Comparison of ENCODE assay signal across 23 mouse cellular contexts in the genomic region with DNA sequence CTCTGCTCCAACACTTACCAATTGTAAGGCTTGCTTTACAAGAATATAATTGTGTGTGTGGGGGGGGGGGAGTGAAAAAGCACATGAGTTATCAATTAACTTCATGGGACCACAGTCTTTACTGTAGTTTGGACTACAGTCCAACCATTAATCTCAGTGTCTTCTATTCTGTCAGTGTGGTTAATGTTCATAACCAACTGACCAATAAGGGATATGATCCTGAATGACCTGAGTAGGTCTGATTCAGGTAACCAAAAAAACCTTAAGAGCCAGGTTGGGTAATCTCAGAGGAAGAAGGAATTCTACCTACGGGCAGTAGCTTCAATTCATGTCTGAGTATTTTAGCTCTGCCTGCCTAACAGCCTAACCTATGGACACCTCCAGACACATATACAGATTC. TPM values are rescaled to one million over a fixed set of nuclear protein-coding genes. Genes with fewer than 3 reads are reported as not detected.
"Had no signal": no experiment of that assay in that cellular context is flagged by ENCODE, and none has a peak within 500 bp of the region (broad histone marks: within the 10 kb centered on the region; RNA-seq: fewer than 3 reads in every experiment).

No protein-coding gene starts in this region.

- H3K27me3 ChIP-seq: neural tube, embryonic 15.5 days; stomach, embryonic 15.5 days had no signal

- H3K4me3 ChIP-seq: neural tube, embryonic 15.5 days; stomach, embryonic 15.5 days had no signal

- H3K4me1 ChIP-seq: neural tube, embryonic 15.5 days; stomach, embryonic 15.5 days had no signal

- H3K27ac ChIP-seq: neural tube, embryonic 15.5 days; stomach, embryonic 15.5 days; stomach, postnatal 0 days had no signal

- H3K9me3 ChIP-seq: neural tube, embryonic 15.5 days; stomach, embryonic 15.5 days had no signal

- DNase-seq: retina, postnatal 1 day; right cerebral cortex, adult 18-20 months; right cerebral cortex, postnatal 14 days; right cerebral cortex, postnatal 25 days; right cerebral cortex, postnatal 4 days; spleen, adult 18-20 months; thymus, adult 18-20 months; thymus, adult 2 months; thymus, postnatal 14 days; thymus, postnatal 25 days; thymus, postnatal 36 days; thymus, postnatal 4 days had no signal

- H3K9ac ChIP-seq: neural tube, embryonic 15.5 days; stomach, embryonic 15.5 days had no signal

- H3K4me2 ChIP-seq: neural tube, embryonic 15.5 days; stomach, embryonic 15.5 days had no signal

- H3K36me3 ChIP-seq: neural tube, embryonic 15.5 days; stomach, embryonic 15.5 days had no signal

RNA-seq across cellular contexts. Expression of gene Gm47996, which starts 14.6 kb away (rescaled TPM):
- polyA plus RNA-seq: neural tube, embryonic 14.5 days; neural tube, embryonic 15.5 days; small intestine, adult 2 months; stomach, embryonic 14.5 days; stomach, embryonic 15.5 days; stomach, embryonic 16.5 days; stomach, postnatal 0 days; thymus, adult 2 months; thymus, postnatal 0 days; urinary bladder, adult 2 months had no signal

RNA-seq across cellular contexts. Expression of gene 3110040M04Rik, which starts 20.6 kb away (rescaled TPM):
- polyA plus RNA-seq: neural tube, embryonic 14.5 days; neural tube, embryonic 15.5 days; spleen, adult 2 months; stomach, embryonic 14.5 days; stomach, postnatal 0 days; testis, adult 2 months; thymus, adult 2 months; thymus, postnatal 0 days; urinary bladder, adult 2 months had no signal

RNA-seq across cellular contexts. Expression of gene Gm47995, which starts 26.3 kb away (rescaled TPM):
- polyA plus RNA-seq: neural tube, embryonic 14.5 days; neural tube, embryonic 15.5 days; stomach, embryonic 14.5 days; stomach, embryonic 16.5 days; stomach, postnatal 0 days; thymus, adult 2 months; thymus, postnatal 0 days; urinary bladder, adult 2 months had no signal

RNA-seq across cellular contexts. Expression of gene Gm8947, which starts 32.4 kb away (rescaled TPM):
- polyA plus RNA-seq: neural tube, embryonic 14.5 days; neural tube, embryonic 15.5 days; stomach, embryonic 14.5 days; thymus, adult 2 months; thymus, postnatal 0 days; urinary bladder, adult 2 months had no signal

RNA-seq across cellular contexts. Expression of gene Gm47985, which starts 42.2 kb away (rescaled TPM):
- polyA plus RNA-seq: neural tube, embryonic 14.5 days; neural tube, embryonic 15.5 days; stomach, embryonic 14.5 days; stomach, postnatal 0 days; thymus, postnatal 0 days; urinary bladder, adult 2 months had no signal
